Mouse (Mus musculus) limb, embryonic 15.5 days (tissue): ENCODE measurements around the gene Gm13271. TPM values are rescaled to one million over a fixed set of nuclear protein-coding genes. Genes with fewer than 3 reads are reported as not detected.
"Not testable (repeated sequence)": the region's sequence is repeated elsewhere in the genome, so short reads cannot be mapped to it uniquely, and the experiment has no call there.

Experiments
- ATAC-seq: fragments of 200-750 bp; cut with Nextera tagmentation; 2 replicates; pipeline ENCODE4 v1.8.0; 2017; ENCODE audit warnings: low read depth, moderate TSS enrichment; ENCODE audit not compliant: insufficient number of reproducible peaks, low FRiP score, low TSS enrichment
- H3K27ac ChIP-seq: fragments of 300-500 bp; sonication (generic); 2 replicates; pipeline ENCODE4 v1.5.1; 2015; ENCODE audit warnings: moderate library complexity, mild to moderate bottlenecking, inconsistent platforms
- H3K27me3 ChIP-seq: fragments of 300-500 bp; sonication (generic); 2 replicates; pipeline ENCODE4 v1.6.1; 2015; ENCODE audit warnings: inconsistent platforms
- H3K36me3 ChIP-seq: fragments of 300-500 bp; sonication (generic); 2 replicates; pipeline ENCODE4 v1.6.1; 2015; ENCODE audit warnings: inconsistent platforms
- H3K4me1 ChIP-seq: fragments of 300-500 bp; sonication (generic); 2 replicates; pipeline ENCODE4 v1.6.1; 2015; ENCODE audit warnings: inconsistent platforms
- H3K4me2 ChIP-seq: fragments of 300-500 bp; sonication (generic); 2 replicates; pipeline ENCODE4 v1.6.1; 2015; ENCODE audit warnings: mild to moderate bottlenecking, inconsistent platforms
- H3K4me3 ChIP-seq: fragments of 300-500 bp; sonication (generic); 2 replicates; pipeline ENCODE4 v1.5.1; 2015; ENCODE audit warnings: mild to moderate bottlenecking, inconsistent platforms
- H3K9ac ChIP-seq: fragments of 300-500 bp; sonication (generic); 2 replicates; pipeline ENCODE4 v1.6.1; 2015; ENCODE audit warnings: inconsistent platforms
- H3K9me3 ChIP-seq: fragments of 300-500 bp; sonication (generic); 2 replicates; pipeline ENCODE4 v1.6.1; 2016; ENCODE audit warnings: inconsistent platforms
- WGBS: fragments of 180-500 bp; shearing (Covaris S2); methylation state at CpG from one replicate; pipeline ENCODE4 v1.1.7; 2015; 5-methylcytosine and 5-hydroxymethylcytosine counted together
- polyA plus RNA-seq: library from polyadenylated mRNA; unstranded; fragments of >200 nt; fragmentation: Nextera tagmentation; extraction: Ambion mirVana; gene quantifications from 2 replicates; pipeline ENCODE4 v1.2.1, GENCODE M21; 2015

Gm13271 gene
- polyA plus RNA-seq, 1 experiment from 2014 or later, result not detected

DNA sequence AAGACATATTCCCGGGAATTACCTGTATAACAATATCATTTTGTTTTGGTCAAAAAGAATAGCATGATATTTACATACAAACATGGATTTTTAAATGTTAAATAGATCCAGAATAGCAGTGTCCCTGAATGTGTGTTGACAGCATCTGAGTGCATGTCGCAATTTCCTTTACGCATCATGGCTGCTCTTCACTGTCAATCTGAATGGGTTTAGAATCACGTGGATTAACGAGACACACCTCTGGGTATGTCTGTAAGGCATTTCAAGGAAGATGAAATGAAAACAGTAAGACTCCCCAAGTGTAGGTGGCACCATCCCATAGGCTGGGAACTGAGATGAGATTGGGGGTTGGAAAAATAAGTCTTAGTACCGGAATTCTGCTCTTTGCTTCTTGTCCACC is 15.6 kb upstream of the Gm13271 start:
- Histone ChIP-seq H3K9ac (no peak overlapping the region), H3K27ac (no peak overlapping the region), H3K4me3 (no peak overlapping the region), H3K9me3 (no peaks in the 10 kb centered on the region), H3K4me2 (no peak overlapping the region), H3K36me3 (no peaks in the 10 kb centered on the region), H3K4me1 (no peaks in the 10 kb centered on the region), H3K27me3 (no peaks in the 10 kb centered on the region)
- ATAC-seq, result no peak
- 83% methylated on average over 6 of the region's 6 CpGs for WGBS

DNA sequence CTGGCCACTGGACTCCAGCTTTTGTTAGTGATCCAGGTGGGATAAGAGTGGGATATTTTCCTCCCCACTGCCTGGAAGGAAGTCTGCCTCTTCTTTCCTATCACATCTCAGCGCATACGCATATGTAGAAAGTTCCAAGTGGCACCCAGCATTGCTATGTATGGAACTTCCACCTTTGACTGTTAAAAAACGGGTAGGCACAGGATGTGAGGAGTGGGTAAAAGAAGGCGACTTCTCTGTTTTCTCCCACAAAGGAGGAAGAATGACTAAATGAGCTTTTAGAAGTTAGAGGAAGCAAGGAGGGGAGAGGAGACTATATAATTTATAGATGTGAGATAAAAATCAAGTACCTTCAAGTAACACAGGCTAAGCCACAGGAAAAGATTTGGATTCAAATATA is 13.2 kb upstream of the Gm13271 start:
- Histone ChIP-seq H3K36me3 (no peaks in the 10 kb centered on the region), H3K4me2 (no peak overlapping the region), H3K4me3 (no peak overlapping the region), H3K9me3 (no peaks in the 10 kb centered on the region), H3K4me1 (no peaks in the 10 kb centered on the region), H3K9ac (no peak overlapping the region), H3K27ac (no peak overlapping the region), H3K27me3 (no peaks in the 10 kb centered on the region)
- ATAC-seq, result no peak
- 85% methylated on average over 4 of the region's 4 CpGs for WGBS

DNA sequence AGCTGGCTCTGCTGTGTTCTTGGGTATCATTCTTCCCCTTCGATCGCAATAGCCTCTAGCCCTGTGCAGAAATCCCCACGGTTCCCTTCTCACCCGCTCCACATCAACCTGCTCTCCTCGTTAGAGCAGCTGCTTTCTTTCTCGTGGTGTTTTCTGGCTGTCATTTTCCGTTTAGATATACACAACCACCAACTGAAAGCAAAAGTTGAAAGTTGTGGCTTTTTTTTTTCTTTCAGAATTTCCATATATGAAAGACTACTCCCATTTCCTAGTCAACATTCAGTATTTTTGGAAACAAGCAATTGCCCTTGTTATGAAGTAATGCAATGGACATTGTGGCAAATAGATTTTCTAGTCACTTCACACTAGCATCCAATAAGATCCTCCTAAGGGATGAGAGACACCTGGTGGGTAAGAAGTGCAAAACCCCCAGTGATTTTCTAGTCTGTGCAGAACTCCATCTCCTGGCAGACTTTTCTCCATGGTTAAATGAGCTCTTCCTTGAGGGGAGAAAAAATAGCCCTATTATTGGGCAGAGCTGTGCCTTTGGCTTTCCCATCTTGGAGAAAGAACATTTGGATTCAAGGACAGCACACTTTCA is 11.8 kb upstream of the Gm13271 start:
- WGBS, result 71% methylated on average over 7 of the region's 7 CpGs
- no peak for ATAC-seq
- Histone ChIP-seq H3K9me3 (no peaks in the 10 kb centered on the region), H3K4me1 (no peaks in the 10 kb centered on the region), H3K27ac (no peak overlapping the region), H3K9ac (no peak overlapping the region), H3K27me3 (no peaks in the 10 kb centered on the region), H3K4me3 (no peak overlapping the region), H3K4me2 (no peak overlapping the region), H3K36me3 (no peaks in the 10 kb centered on the region)

- Histone ChIP-seq H3K4me1 (no peaks in the 10 kb centered on the region), H3K36me3 (no peaks in the 10 kb centered on the region), H3K4me2 (no peak overlapping the region), H3K9ac (no peak overlapping the region), H3K4me3 (no peak overlapping the region), H3K27ac (no peak overlapping the region), H3K9me3 (no peaks in the 10 kb centered on the region), H3K27me3 (no peaks in the 10 kb centered on the region)
- no peak for ATAC-seq
- WGBS, result 63% methylated on average over 3 of the region's 3 CpGs
Observed at GRCm38 (mm10) chr4:88744207-88744606, 10.5 kb upstream of the Gm13271 start.

DNA sequence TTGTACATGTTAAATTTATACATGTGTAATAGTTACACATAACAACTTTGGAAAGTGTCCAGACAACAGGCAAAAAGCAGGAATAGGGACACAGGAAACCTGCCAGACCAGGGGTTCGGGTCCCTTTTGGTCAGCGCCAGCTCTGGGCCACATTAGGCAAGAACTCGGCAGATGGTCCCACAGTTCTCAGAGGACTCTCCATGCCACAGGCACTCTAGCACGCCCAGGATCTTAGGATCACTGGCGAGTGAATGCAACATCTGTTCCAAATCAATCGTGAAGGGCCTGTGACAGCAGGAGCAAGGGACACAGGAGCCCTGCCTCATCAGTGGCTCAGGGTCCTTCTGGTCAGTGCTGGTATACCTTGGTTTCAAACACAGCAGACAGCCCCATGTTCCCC is 4.7 kb upstream of the Gm13271 start:
- no peaks in the 10 kb centered on the region for H3K9me3 ChIP-seq
- H3K4me3 ChIP-seq, result no peak overlapping the region
- H3K36me3 ChIP-seq, result no peaks in the 10 kb centered on the region
- ATAC-seq, result no peak
- H3K4me2 ChIP-seq, result no peak overlapping the region
- H3K4me1 ChIP-seq, result no peaks in the 10 kb centered on the region
- no peak overlapping the region for H3K27ac ChIP-seq
- H3K9ac ChIP-seq, result no peak overlapping the region
- H3K27me3 ChIP-seq, result no peaks in the 10 kb centered on the region
- WGBS, result 29% methylated on average over 6 of the region's 6 CpGs

DNA sequence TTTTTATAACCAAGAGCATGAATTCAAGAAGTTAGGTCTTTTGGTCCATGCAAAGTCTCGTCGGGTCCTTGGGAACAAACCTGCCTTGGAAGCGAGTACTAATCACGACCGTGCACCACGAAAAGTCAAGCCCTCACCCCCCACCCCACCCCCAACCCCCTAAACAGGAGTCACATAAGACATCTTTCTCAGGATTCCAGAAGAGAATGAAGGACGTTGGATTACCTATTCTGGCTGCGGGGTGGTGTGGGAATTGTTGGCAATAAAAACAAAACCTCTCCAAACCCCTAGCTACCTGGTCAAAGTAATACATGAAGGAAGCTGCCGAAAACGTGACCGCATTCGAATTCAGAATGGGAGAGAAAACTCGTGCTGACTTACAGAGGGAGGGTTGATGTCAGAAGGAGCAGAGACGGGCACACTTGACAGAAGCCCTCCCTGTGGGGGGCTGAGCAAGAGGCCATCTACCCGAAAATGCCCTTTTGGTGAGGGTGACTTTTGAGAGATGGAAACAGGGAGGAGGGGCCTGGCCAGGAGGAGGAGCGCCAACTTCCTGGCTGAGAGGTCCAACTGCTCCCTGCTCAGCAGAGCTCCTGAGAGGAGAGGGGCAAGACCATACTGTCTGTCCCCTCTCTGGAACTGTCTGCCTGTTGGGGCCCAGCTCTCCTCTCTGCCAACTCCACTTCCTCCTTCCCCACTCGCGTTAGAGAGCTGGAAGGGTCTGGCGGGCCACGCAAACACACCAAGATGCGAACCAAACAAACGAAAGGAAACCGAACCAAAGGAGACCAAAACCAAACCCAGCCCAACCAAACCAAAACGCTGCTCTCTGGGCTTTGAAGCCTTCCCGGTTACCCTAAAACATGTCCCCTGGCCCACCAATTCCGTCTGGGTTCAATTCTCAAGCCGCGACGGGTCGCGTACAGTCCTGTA is 2.2 kb downstream of the Gm13271 start:
- H3K4me1 ChIP-seq, H3K27me3 ChIP-seq, H3K36me3 ChIP-seq, ATAC-seq, H3K9me3 ChIP-seq: not testable (repeated sequence)
- Histone ChIP-seq H3K4me3 (peak overlapping the region; percentile 51), H3K9ac (peak overlapping the region; percentile 55), H3K4me2 (peak overlapping the region; percentile 66), H3K27ac (peak overlapping the region; percentile 96)
- WGBS, result 11% methylated on average over 29 of the region's 31 CpGs

GRCm38 (mm10) chr4:88757628-88758031 is 3.0 kb downstream of the Gm13271 start:
- H3K9me3 ChIP-seq, H3K36me3 ChIP-seq, H3K9ac ChIP-seq, H3K27me3 ChIP-seq, H3K4me1 ChIP-seq: not testable (repeated sequence)
- ATAC-seq, result peak; percentile 99
- Histone ChIP-seq H3K27ac (peak overlapping the region; percentile 96), H3K4me3 (peak overlapping the region; percentile 51), H3K4me2 (peak overlapping the region; percentile 66)
- WGBS, result 0% methylated on average over 21 of the region's 21 CpGs

DNA sequence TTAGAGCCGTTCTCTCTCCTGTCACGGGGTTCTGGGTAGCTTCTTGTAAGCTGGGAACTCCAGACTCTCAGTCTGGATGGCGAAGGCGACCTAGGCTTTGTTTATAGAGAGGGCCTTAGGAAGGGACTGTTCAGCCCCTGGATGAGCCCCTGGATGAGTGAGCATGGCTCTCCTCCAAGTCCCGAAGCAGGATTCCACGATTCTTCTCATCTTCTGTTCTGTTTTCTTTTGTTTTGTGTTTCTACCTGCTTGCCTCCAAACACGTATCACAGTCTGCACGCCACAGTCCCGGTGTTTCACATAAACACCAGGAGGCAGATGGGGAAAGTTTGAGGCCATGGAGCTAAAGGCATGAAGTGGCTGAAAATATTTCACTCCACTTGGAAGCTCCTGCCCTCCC is 4.1 kb downstream of the Gm13271 start:
- H3K4me2 ChIP-seq, H3K36me3 ChIP-seq, H3K27ac ChIP-seq, ATAC-seq, H3K4me1 ChIP-seq, H3K27me3 ChIP-seq, H3K9me3 ChIP-seq, H3K9ac ChIP-seq, H3K4me3 ChIP-seq: not testable (repeated sequence)
- WGBS, result 80% methylated on average over 9 of the region's 9 CpGs

DNA sequence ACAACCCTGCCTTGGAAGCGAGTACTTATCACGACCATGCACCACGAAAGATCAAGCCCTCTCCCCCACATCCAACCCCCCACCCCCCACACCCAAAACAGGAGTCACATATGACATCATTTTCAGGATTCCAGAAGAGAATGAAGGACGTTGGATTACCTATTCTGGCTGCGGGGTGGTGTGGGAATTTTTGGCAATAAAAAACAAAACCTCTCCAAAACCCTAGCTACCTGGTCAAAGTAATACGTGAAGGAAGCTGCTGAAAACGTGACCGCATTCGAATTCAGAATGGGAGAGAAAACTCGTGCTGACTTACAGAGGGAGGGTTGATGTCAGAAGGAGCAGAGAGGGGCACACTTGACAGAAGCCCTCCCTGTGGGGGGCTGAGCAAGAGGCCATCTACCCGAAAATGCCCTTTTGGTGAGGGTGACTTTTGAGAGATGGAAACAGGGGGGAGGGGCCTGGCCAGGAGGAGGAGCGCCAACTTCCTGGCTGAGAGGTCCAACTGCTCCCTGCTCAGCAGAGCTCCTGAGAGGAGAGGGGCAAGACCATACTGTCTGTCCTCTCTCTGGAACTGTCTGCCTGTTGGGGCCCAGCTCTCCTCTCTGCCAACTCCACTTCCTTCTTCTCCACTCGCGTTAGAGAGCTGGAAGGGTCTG is 5.1 kb downstream of the Gm13271 start, which contains the start of gene Gm13283:
Gene Gm13283, plus strand, starts transcription at position 510 of the 659 bp plus-strand sequence.
- WGBS, result 15% methylated on average over 11 of the region's 14 CpGs
- not testable (repeated sequence) for ATAC-seq, H3K4me1 ChIP-seq, H3K27me3 ChIP-seq, H3K9ac ChIP-seq, H3K36me3 ChIP-seq, H3K9me3 ChIP-seq
- Histone ChIP-seq H3K4me2 (peak within 1 kb of the TSS; percentile 50), H3K27ac (peak within 1 kb of the TSS; percentile 81), H3K4me3 (peak within 1 kb of the TSS; percentile 38)

DNA sequence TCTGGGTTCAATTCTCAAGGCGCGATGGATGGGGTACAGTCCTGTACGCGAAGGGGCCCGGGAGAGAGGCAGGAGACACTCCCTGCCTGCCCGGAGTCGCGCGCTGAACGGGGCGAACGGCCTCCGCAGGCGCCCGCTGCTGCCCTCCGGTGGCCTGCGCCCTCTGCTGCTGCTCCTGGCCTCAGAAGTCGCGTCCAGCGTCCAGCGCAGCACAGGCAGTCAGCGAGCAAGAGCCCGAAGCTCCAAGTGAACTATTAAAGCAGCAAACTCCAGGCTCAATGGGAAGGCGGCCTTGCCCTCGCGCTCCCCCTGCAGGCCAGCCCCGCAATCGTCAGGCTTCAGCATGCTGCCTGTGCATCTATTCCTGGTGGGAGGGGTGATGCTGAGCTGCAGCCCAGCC is 5.8 kb downstream of the Gm13271 start:
- H3K36me3 ChIP-seq, H3K27me3 ChIP-seq, H3K9me3 ChIP-seq, H3K9ac ChIP-seq, ATAC-seq, H3K4me1 ChIP-seq: not testable (repeated sequence)
- WGBS, result 0% methylated on average over 26 of the region's 28 CpGs
- H3K27ac ChIP-seq, result peak overlapping the region; percentile 81
- H3K4me3 ChIP-seq, result peak overlapping the region; percentile 38
- peak overlapping the region; percentile 50 for H3K4me2 ChIP-seq

GRCm38 (mm10) chr4:88761776-88762175 is 7.1 kb downstream of the Gm13271 start:
- WGBS, result 64% methylated on average over 6 of the region's 8 CpGs
- H3K36me3 ChIP-seq, H3K9ac ChIP-seq, H3K27me3 ChIP-seq, H3K4me2 ChIP-seq, H3K4me3 ChIP-seq, H3K9me3 ChIP-seq, ATAC-seq, H3K4me1 ChIP-seq, H3K27ac ChIP-seq: not testable (repeated sequence)

DNA sequence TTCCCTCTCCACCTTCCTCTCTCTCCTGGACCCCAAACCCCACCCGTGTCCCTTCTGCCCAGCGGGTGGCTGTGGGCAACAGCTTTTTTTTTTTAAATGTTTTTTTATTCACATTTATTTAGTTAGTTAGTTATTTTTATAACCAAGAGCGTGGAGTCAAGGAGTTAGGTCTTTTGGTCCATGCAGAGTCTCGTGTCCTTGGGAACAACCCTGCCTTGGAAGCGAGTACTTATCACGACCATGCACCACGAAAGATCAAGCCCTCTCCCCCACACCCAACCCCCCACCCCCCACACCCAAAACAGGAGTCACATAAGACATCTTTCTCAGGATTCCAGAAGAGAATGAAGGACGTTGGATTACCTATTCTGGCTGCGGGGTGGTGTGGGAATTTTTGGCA is 7.7 kb downstream of the Gm13271 start:
- H3K9ac ChIP-seq, H3K4me1 ChIP-seq, H3K36me3 ChIP-seq, H3K4me3 ChIP-seq, H3K27me3 ChIP-seq, H3K9me3 ChIP-seq, H3K27ac ChIP-seq, H3K4me2 ChIP-seq, ATAC-seq: not testable (repeated sequence)
- 51% methylated on average over 9 of the region's 9 CpGs for WGBS
